Mouse (Mus musculus): ENCODE results near the gene Copz1.

- TF ChIP-seq POLR2A (IDR thresholded peaks at IDR 0.05; ENCODE audit: extremely low read depth, insufficient read depth, low read length) (no peak), CTCF (IDR thresholded peaks at IDR 0.05; ENCODE audit: low read depth, low read length) (no peak)
Measured at GRCm38 (mm10) chr15:103300067-103300471, 27.6 kb downstream of the Copz1 start.

All from liver, adult 2 months (tissue).